Mouse (Mus musculus): ENCODE data around the gene Cdk5rap3. TPM values are rescaled to one million over a fixed set of nuclear protein-coding genes. Genes with fewer than 3 reads are reported as not detected.

Cdk5rap3 gene
- polyA plus RNA-seq (2016; fragmentation: Nextera tagmentation; extraction: Ambion mirVana): 107 and 116 TPM in 2 replicates

- H3K9me3 ChIP-seq: no peaks in the 10 kb centered on the region
- peak within 1 kb of the TSS; percentile 99 for H3K4me2 ChIP-seq (replicated peaks)
- peak; percentile 98 for ATAC-seq (ENCODE audit: low FRiP score, low read depth)
- WGBS: under 1% methylated on average over 55 of the region's 55 CpGs
- H3K4me1 ChIP-seq: peaks cover 13% of the 10 kb centered on the region
- H3K27me3 ChIP-seq: peaks cover 9% of the 10 kb centered on the region
- H3K9ac ChIP-seq (replicated peaks): peak within 1 kb of the TSS; percentile 77
- H3K27ac ChIP-seq (replicated peaks): peak within 1 kb of the TSS; percentile 79
- H3K4me3 ChIP-seq: peak within 1 kb of the TSS; percentile 78
- H3K36me3 ChIP-seq: peaks cover 10% of the 10 kb centered on the region
These were observed at the start of gene Cdk5rap3 for GRCm38 (mm10) chr11:96916044-96916884. Cdk5rap3 (minus strand) TSS chr11:96916496.

GRCm38 (mm10) chr11:96963580-96963979 lies 47.3 kb upstream of the Cdk5rap3 start:
- H3K4me3 ChIP-seq: no peak overlapping the region
- no peak overlapping the region for H3K4me2 ChIP-seq (replicated peaks)
- H3K9me3 ChIP-seq: no peaks in the 10 kb centered on the region
- 19% methylated on average over 8 of the region's 8 CpGs for WGBS
- no peak overlapping the region for H3K9ac ChIP-seq (replicated peaks)
- H3K4me1 ChIP-seq: no peaks in the 10 kb centered on the region
- no peaks in the 10 kb centered on the region for H3K27me3 ChIP-seq
- ATAC-seq (ENCODE audit: low FRiP score, low read depth): 0 out of 2 replicates have a peak, but pooled peaks have one; percentile 47
- no peak overlapping the region for H3K27ac ChIP-seq (replicated peaks)
- H3K36me3 ChIP-seq: peaks cover 50% of the 10 kb centered on the region

- Histone ChIP-seq H3K36me3 (peaks cover 95% of the 10 kb centered on the region), H3K9me3 (no peaks in the 10 kb centered on the region), H3K27ac (replicated peaks) (no peak overlapping the region), H3K4me3 (no peak overlapping the region), H3K4me2 (replicated peaks) (no peak overlapping the region), H3K27me3 (no peaks in the 10 kb centered on the region), H3K4me1 (no peaks in the 10 kb centered on the region), H3K9ac (replicated peaks) (no peak overlapping the region)
- 92% methylated on average over 10 of the region's 10 CpGs for WGBS
- ATAC-seq (ENCODE audit: low FRiP score, low read depth): no peak
These were observed 40.9 kb upstream of the Cdk5rap3 start for GRCm38 (mm10) chr11:96957061-96957805.

- Histone ChIP-seq H3K27me3 (no peaks in the 10 kb centered on the region), H3K4me3 (no peak overlapping the region), H3K27ac (replicated peaks) (no peak overlapping the region), H3K9ac (replicated peaks) (no peak overlapping the region), H3K9me3 (no peaks in the 10 kb centered on the region), H3K4me2 (replicated peaks) (no peak overlapping the region), H3K4me1 (no peaks in the 10 kb centered on the region), H3K36me3 (peaks cover 95% of the 10 kb centered on the region)
- ATAC-seq (ENCODE audit: low FRiP score, low read depth): no peak
- WGBS: 57% methylated on average over 20 of the region's 20 CpGs
These were observed 39.9 kb upstream of the Cdk5rap3 start for GRCm38 (mm10) chr11:96956009-96956724.

- Histone ChIP-seq H3K27ac (replicated peaks) (no peak overlapping the region), H3K9me3 (no peaks in the 10 kb centered on the region), H3K27me3 (no peaks in the 10 kb centered on the region), H3K4me2 (replicated peaks) (no peak overlapping the region), H3K4me3 (no peak overlapping the region), H3K4me1 (no peaks in the 10 kb centered on the region), H3K36me3 (peaks cover 94% of the 10 kb centered on the region), H3K9ac (replicated peaks) (no peak overlapping the region)
- WGBS: 94% methylated on average over 4 of the region's 4 CpGs
- ATAC-seq (ENCODE audit: low FRiP score, low read depth): no peak
These were observed 38.8 kb upstream of the Cdk5rap3 start for GRCm38 (mm10) chr11:96955094-96955493.

- peaks cover 77% of the 10 kb centered on the region for H3K36me3 ChIP-seq
- H3K9ac ChIP-seq (replicated peaks): no peak overlapping the region
- H3K9me3 ChIP-seq: no peaks in the 10 kb centered on the region
- no peak overlapping the region for H3K4me2 ChIP-seq (replicated peaks)
- H3K27ac ChIP-seq (replicated peaks): no peak overlapping the region
- no peaks in the 10 kb centered on the region for H3K4me1 ChIP-seq
- H3K27me3 ChIP-seq: no peaks in the 10 kb centered on the region
- WGBS: 80% methylated on average over 6 of the region's 6 CpGs
- no peak overlapping the region for H3K4me3 ChIP-seq
- no peak for ATAC-seq (ENCODE audit: low FRiP score, low read depth)
These were observed 36.6 kb upstream of the Cdk5rap3 start for GRCm38 (mm10) chr11:96952896-96953295.

GRCm38 (mm10) chr11:96952426-96952825 lies 36.1 kb upstream of the Cdk5rap3 start:
- H3K9me3 ChIP-seq: no peaks in the 10 kb centered on the region
- ATAC-seq (ENCODE audit: low FRiP score, low read depth): no peak
- no peaks in the 10 kb centered on the region for H3K27me3 ChIP-seq
- H3K4me3 ChIP-seq: no peak overlapping the region
- WGBS: 89% methylated on average over 10 of the region's 10 CpGs
- peaks cover 72% of the 10 kb centered on the region for H3K36me3 ChIP-seq
- H3K4me1 ChIP-seq: no peaks in the 10 kb centered on the region
- H3K9ac ChIP-seq (replicated peaks): no peak overlapping the region
- H3K4me2 ChIP-seq (replicated peaks): no peak overlapping the region
- H3K27ac ChIP-seq (replicated peaks): no peak overlapping the region

GRCm38 (mm10) chr11:96950767-96951166 lies 34.5 kb upstream of the Cdk5rap3 start:
- H3K4me1 ChIP-seq: no peaks in the 10 kb centered on the region
- H3K4me2 ChIP-seq (replicated peaks): no peak overlapping the region
- no peak overlapping the region for H3K27ac ChIP-seq (replicated peaks)
- no peaks in the 10 kb centered on the region for H3K27me3 ChIP-seq
- ATAC-seq (ENCODE audit: low FRiP score, low read depth): no peak
- no peak overlapping the region for H3K4me3 ChIP-seq
- WGBS: 97% methylated on average over 3 of the region's 3 CpGs
- peaks cover 56% of the 10 kb centered on the region for H3K36me3 ChIP-seq
- no peaks in the 10 kb centered on the region for H3K9me3 ChIP-seq
- H3K9ac ChIP-seq (replicated peaks): no peak overlapping the region

GRCm38 (mm10) chr11:96947849-96948248 lies 31.6 kb upstream of the Cdk5rap3 start:
- Histone ChIP-seq H3K36me3 (peaks cover 28% of the 10 kb centered on the region), H3K4me1 (peaks cover 14% of the 10 kb centered on the region), H3K4me2 (replicated peaks) (no peak overlapping the region), H3K4me3 (no peak overlapping the region), H3K27me3 (peaks cover 11% of the 10 kb centered on the region), H3K27ac (replicated peaks) (no peak overlapping the region), H3K9ac (replicated peaks) (no peak overlapping the region), H3K9me3 (no peaks in the 10 kb centered on the region)
- no peak for ATAC-seq (ENCODE audit: low FRiP score, low read depth)
- WGBS: 93% methylated on average over 4 of the region's 4 CpGs

- H3K4me3 ChIP-seq: no peak overlapping the region
- 0 out of 2 replicates have a peak overlapping the region, but pooled peaks have one; percentile 9 for H3K4me2 ChIP-seq (replicated peaks)
- peaks cover 15% of the 10 kb centered on the region for H3K27me3 ChIP-seq
- ATAC-seq (ENCODE audit: low FRiP score, low read depth): no peak
- 69% methylated on average over 9 of the region's 9 CpGs for WGBS
- H3K27ac ChIP-seq (replicated peaks): peak overlapping the region; percentile 25; the same call in 1 of the 2 replicates
- peaks cover 14% of the 10 kb centered on the region for H3K4me1 ChIP-seq
- H3K9me3 ChIP-seq: no peaks in the 10 kb centered on the region
- peaks cover 15% of the 10 kb centered on the region for H3K36me3 ChIP-seq
- no peak overlapping the region for H3K9ac ChIP-seq (replicated peaks)
These were observed 30.2 kb upstream of the Cdk5rap3 start for GRCm38 (mm10) chr11:96946498-96946897.

GRCm38 (mm10) chr11:96944844-96945580 lies 28.7 kb upstream of the Cdk5rap3 start:
- 87% methylated on average over 14 of the region's 14 CpGs for WGBS
- Histone ChIP-seq H3K4me1 (peaks cover 14% of the 10 kb centered on the region), H3K9ac (replicated peaks) (no peak overlapping the region), H3K36me3 (0 out of 2 replicates have a peak, but pooled peaks cover under 1% of the 10 kb centered on the region), H3K27me3 (peaks cover 15% of the 10 kb centered on the region), H3K27ac (replicated peaks) (no peak overlapping the region), H3K4me3 (peak overlapping the region; percentile 52), H3K4me2 (replicated peaks) (peak overlapping the region; percentile 87), H3K9me3 (no peaks in the 10 kb centered on the region)
- ATAC-seq (ENCODE audit: low FRiP score, low read depth): no peak
